Mouse (Mus musculus): ENCODE measurements around the gene Zfp692. TPM values are rescaled to one million over a fixed set of nuclear protein-coding genes. Genes with fewer than 3 reads are reported as not detected.
"Not testable (repeated sequence)": the region's sequence is repeated elsewhere in the genome, so short reads cannot be mapped to it uniquely, and the experiment has no call there.

The Zfp692 gene
- polyA plus RNA-seq, 1 experiment from 2014 or later = 25.9 TPM

GRCm38 (mm10) chr11:58290812-58291211 lies 16.1 kb upstream of the Zfp692 start:
- 88% methylated on average over 4 of the region's 4 CpGs for WGBS

DNA sequence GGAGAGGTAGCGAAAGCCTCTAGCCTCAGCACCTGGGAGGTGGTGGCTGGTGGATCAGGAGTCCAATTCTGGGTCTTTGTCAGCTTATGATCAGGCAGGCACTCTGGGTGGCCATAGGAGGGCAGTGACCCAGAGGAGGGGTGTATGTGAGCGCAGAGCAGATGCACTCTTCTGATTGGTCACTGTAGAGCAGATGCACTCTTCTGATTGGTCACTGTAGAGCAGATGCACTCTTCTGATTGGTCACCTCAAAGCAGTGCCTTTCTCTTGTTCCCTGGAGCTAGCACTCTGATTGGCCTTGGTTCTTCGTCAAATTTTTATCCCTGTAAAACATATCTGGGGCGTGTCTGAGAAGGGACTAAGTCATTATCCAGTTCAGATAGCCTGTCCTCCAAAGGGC lies 14.1 kb upstream of the Zfp692 start:
- no peak for DNase-seq (ENCODE audit: low spot score)
- H3K27me3 ChIP-seq (ENCODE audit: low read depth, poor library complexity, severe bottlenecking) = no peaks in the 10 kb centered on the region
- no peaks in the 10 kb centered on the region for H3K36me3 ChIP-seq
- H3K4me1 ChIP-seq = peaks cover 7% of the 10 kb centered on the region; the same call in 1 of the 2 replicates
- no peak overlapping the region for H3K4me3 ChIP-seq
- no peaks in the 10 kb centered on the region for H3K9me3 ChIP-seq (replicated peaks)
- H3K27ac ChIP-seq (replicated peaks) = no peak overlapping the region
- WGBS = 51% methylated on average over 4 of the region's 4 CpGs

More at GRCm38 (mm10) chr11:58290812-58291211, 16.1 kb upstream of the Zfp692 start:
- Histone ChIP-seq H3K27me3 (ENCODE audit: low read depth, poor library complexity, severe bottlenecking) (no peaks in the 10 kb centered on the region), H3K36me3 (no peaks in the 10 kb centered on the region), H3K4me3 (no peak overlapping the region), H3K27ac (replicated peaks) (no peak overlapping the region), H3K9me3 (replicated peaks) (no peaks in the 10 kb centered on the region), H3K4me1 (no peaks in the 10 kb centered on the region)
- no peak for DNase-seq (ENCODE audit: low spot score)

GRCm38 (mm10) chr11:58297396-58297795 lies 9.5 kb upstream of the Zfp692 start:
- no peaks in the 10 kb centered on the region for H3K36me3 ChIP-seq
- no peak overlapping the region for H3K27ac ChIP-seq (replicated peaks)
- H3K4me1 ChIP-seq = peaks cover 14% of the 10 kb centered on the region
- H3K9me3 ChIP-seq (replicated peaks) = no peaks in the 10 kb centered on the region
- no peaks in the 10 kb centered on the region for H3K27me3 ChIP-seq (ENCODE audit: low read depth, poor library complexity, severe bottlenecking)
- no peak overlapping the region for H3K4me3 ChIP-seq
- no peak for DNase-seq (ENCODE audit: low spot score)
- 27% methylated on average over 6 of the region's 6 CpGs for WGBS

- peaks cover 21% of the 10 kb centered on the region for H3K4me1 ChIP-seq
- H3K36me3 ChIP-seq = no peaks in the 10 kb centered on the region
- no peaks in the 10 kb centered on the region for H3K27me3 ChIP-seq (ENCODE audit: low read depth, poor library complexity, severe bottlenecking)
- peak; percentile 78 for DNase-seq (ENCODE audit: low spot score)
- no peaks in the 10 kb centered on the region for H3K9me3 ChIP-seq (replicated peaks)
- H3K4me3 ChIP-seq = peak overlapping the region; percentile 67
- peak overlapping the region; percentile 57; the same call in 1 of the 2 replicates for H3K27ac ChIP-seq (replicated peaks)
- WGBS = 16% methylated on average over 13 of the region's 13 CpGs
Measured at GRCm38 (mm10) chr11:58301057-58301456, 5.8 kb upstream of the Zfp692 start.

GRCm38 (mm10) chr11:58301837-58302754 lies 4.8 kb upstream of the Zfp692 start:
- H3K27ac ChIP-seq (replicated peaks) = peak overlapping the region; percentile 87
- WGBS = under 1% methylated on average over 36 of the region's 36 CpGs
- H3K9me3 ChIP-seq (replicated peaks) = no peaks in the 10 kb centered on the region
- H3K27me3 ChIP-seq (ENCODE audit: low read depth, poor library complexity, severe bottlenecking) = no peaks in the 10 kb centered on the region
- H3K36me3 ChIP-seq = no peaks in the 10 kb centered on the region
- H3K4me3 ChIP-seq = peak overlapping the region; percentile 67
- H3K4me1 ChIP-seq = peaks cover 31% of the 10 kb centered on the region
- DNase-seq (ENCODE audit: low spot score) = peak; percentile 99

- DNase-seq (ENCODE audit: low spot score) = no peak
- Histone ChIP-seq H3K9me3 (replicated peaks) (no peaks in the 10 kb centered on the region), H3K4me1 (peaks cover 33% of the 10 kb centered on the region), H3K4me3 (peak overlapping the region; percentile 67), H3K27me3 (ENCODE audit: low read depth, poor library complexity, severe bottlenecking) (no peaks in the 10 kb centered on the region), H3K27ac (replicated peaks) (peak overlapping the region; percentile 87), H3K36me3 (no peaks in the 10 kb centered on the region)
- under 1% methylated on average over 26 of the region's 26 CpGs for WGBS
Measured at GRCm38 (mm10) chr11:58302774-58303445, 4.0 kb upstream of the Zfp692 start.

DNA sequence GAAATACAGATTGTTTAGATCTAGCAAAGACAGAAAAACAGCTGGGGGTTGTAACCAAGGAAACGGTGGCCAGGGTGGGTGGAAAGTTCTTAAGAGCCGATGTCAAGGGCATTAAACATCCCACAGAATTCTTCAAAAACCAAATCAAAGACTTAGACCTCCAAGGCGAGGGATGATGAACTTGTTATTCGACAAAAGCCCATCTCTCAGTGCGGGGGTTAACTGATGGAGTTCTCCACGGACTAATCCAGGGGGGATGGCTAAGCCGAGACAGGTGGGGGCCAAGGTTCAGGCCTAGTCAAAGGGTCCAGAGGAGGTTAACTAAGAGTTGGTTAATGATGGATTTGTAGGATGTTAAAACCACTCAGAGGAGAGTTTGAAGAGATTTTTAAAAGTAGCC lies 3.3 kb upstream of the Zfp692 start:
- Histone ChIP-seq H3K36me3 (no peaks in the 10 kb centered on the region), H3K27me3 (ENCODE audit: low read depth, poor library complexity, severe bottlenecking) (0 out of 2 replicates have a peak, but pooled peaks cover 3% of the 10 kb centered on the region), H3K4me3 (peak overlapping the region; percentile 67), H3K9me3 (replicated peaks) (no peaks in the 10 kb centered on the region), H3K4me1 (peaks cover 37% of the 10 kb centered on the region), H3K27ac (replicated peaks) (no peak overlapping the region)
- WGBS = 17% methylated on average over 7 of the region's 7 CpGs
- DNase-seq (ENCODE audit: low spot score) = peak; percentile 46

GRCm38 (mm10) chr11:58305299-58305698 lies 1.6 kb upstream of the Zfp692 start:
- H3K27ac ChIP-seq (replicated peaks); H3K9me3 ChIP-seq (replicated peaks); DNase-seq (ENCODE audit: low spot score); H3K4me3 ChIP-seq; H3K36me3 ChIP-seq; H3K27me3 ChIP-seq (ENCODE audit: low read depth, poor library complexity, severe bottlenecking): not testable (repeated sequence)
- 94% methylated on average over 8 of the region's 8 CpGs for WGBS
- peaks cover 37% of the 10 kb centered on the region for H3K4me1 ChIP-seq

DNA sequence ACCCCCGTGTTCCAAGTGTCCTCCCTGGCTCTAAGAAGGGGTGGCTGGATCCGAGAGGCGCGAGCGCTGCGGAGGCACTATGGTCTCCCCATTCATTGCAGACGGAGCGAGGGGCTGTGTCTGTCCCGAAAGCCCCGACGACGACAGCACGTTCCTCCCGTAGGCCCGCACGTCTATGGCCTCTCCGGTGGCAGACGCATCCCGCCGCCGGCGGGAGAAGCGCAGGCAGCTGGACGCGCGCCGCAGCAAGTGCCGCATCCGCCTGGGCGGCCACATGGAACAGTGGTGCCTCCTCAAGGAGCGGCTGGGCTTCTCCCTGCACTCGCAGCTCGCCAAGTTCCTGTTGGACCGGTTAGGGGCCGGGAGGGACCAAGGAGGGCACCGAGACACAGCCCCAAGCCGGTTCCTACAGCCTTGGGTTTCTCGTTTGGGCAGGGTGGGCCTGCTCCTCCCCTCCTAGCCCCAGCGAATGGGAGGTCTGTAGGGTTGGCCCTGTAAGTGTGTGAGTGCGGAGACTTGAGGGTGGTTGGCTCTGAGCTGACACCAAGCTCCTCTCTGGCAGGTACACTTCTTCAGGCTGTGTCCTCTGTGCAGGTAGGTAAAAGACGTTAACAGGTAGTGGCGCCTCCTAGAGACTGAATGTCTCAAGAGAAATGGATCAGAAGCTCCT lies 677 bp downstream of the Zfp692 start:
- H3K27me3 ChIP-seq (ENCODE audit: low read depth, poor library complexity, severe bottlenecking) = 0 out of 2 replicates have a peak, but pooled peaks cover 3% of the 10 kb centered on the region
- WGBS = under 1% methylated on average over 42 of the region's 42 CpGs
- H3K9me3 ChIP-seq (replicated peaks) = no peaks in the 10 kb centered on the region
- peak; percentile 70 for DNase-seq (ENCODE audit: low spot score)
- H3K27ac ChIP-seq (replicated peaks) = peak overlapping the region; percentile 89
- peaks cover 30% of the 10 kb centered on the region for H3K36me3 ChIP-seq
- H3K4me3 ChIP-seq = peak overlapping the region; percentile 67
- H3K4me1 ChIP-seq = peaks cover 30% of the 10 kb centered on the region

DNA sequence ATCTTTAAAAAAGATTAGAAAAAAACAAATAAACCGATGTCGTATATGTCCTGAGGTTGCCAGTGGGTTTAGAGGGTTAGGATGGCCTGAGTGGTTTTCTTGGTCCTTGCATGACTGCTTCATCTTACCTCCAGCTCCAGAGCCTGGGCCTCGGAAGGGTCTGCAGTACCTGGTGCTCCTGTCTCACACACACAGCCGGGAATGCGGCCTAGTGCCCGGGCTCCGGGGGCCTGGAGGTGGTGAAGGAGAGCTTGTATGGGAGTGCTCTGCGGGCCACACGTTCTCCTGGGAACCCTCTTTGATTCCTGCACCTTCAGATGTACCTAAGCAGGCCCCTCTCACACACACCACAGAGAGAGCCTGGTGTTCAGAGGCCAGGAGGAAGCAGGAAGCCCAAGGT lies 1.8 kb downstream of the Zfp692 start:
- Histone ChIP-seq H3K36me3 (peaks cover 38% of the 10 kb centered on the region), H3K4me1 (peaks cover 28% of the 10 kb centered on the region), H3K4me3 (no peak overlapping the region), H3K27me3 (ENCODE audit: low read depth, poor library complexity, severe bottlenecking) (0 out of 2 replicates have a peak, but pooled peaks cover 3% of the 10 kb centered on the region), H3K9me3 (replicated peaks) (no peaks in the 10 kb centered on the region), H3K27ac (replicated peaks) (no peak overlapping the region)
- no peak for DNase-seq (ENCODE audit: low spot score)
- 94% methylated on average over 9 of the region's 9 CpGs for WGBS

DNA sequence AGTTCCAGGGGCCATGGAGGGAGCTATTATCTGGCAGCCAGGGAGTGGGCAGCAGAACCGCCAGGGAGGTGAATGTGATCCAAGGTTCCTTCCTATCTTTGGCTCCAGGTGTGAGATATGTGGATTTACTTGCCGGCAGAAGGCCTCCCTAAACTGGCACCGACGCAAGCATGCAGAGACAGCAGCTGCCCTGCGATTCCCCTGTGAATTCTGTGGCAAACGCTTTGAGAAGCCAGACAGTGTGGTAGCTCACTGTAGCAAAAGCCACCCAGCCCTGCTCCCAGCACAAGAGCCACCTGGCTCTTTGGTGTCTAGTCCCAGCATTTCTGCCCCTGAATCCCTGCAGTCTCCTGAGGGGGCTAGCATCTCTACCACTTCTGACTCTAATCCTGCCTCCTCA lies 7.2 kb downstream of the Zfp692 start:
- peaks cover 90% of the 10 kb centered on the region for H3K36me3 ChIP-seq
- no peaks in the 10 kb centered on the region for H3K9me3 ChIP-seq (replicated peaks)
- no peak overlapping the region for H3K4me3 ChIP-seq
- H3K27ac ChIP-seq (replicated peaks) = no peak overlapping the region
- no peaks in the 10 kb centered on the region for H3K4me1 ChIP-seq
- 89% methylated on average over 6 of the region's 6 CpGs for WGBS
- no peak for DNase-seq (ENCODE audit: low spot score)
- H3K27me3 ChIP-seq (ENCODE audit: low read depth, poor library complexity, severe bottlenecking) = no peaks in the 10 kb centered on the region

GRCm38 (mm10) chr11:58315536-58316168 lies 8.8 kb downstream of the Zfp692 start:
- DNase-seq (ENCODE audit: low spot score) = no peak
- Histone ChIP-seq H3K4me3 (no peak overlapping the region), H3K9me3 (replicated peaks) (no peaks in the 10 kb centered on the region), H3K4me1 (no peaks in the 10 kb centered on the region), H3K27ac (replicated peaks) (no peak overlapping the region), H3K27me3 (ENCODE audit: low read depth, poor library complexity, severe bottlenecking) (no peaks in the 10 kb centered on the region), H3K36me3 (peaks cover 80% of the 10 kb centered on the region)
- 91% methylated on average over 5 of the region's 5 CpGs for WGBS
